Mouse (Mus musculus): ENCODE results near the gene Vdr.

GRCm38 (mm10) chr15:97842058-97842457, 68.4 kb downstream of the Vdr start:
- TF ChIP-seq CTCF (IDR thresholded peaks at IDR 0.05) (no peak), EP300 (IDR thresholded peaks at IDR 0.05) (no peak)

Measured in lung, postnatal 0 days (tissue).